Mouse (Mus musculus) heart, embryonic 12.5 days (tissue): ENCODE results near the gene Gm7247. TPM values are rescaled to one million over a fixed set of nuclear protein-coding genes. Genes with fewer than 3 reads are reported as not detected.
"Not testable (repeated sequence)": the region's sequence is repeated elsewhere in the genome, so short reads cannot be mapped to it uniquely, and the experiment has no call there.

ENCODE experiments used
- ATAC-seq: fragments of 200-750 bp; cut with Nextera tagmentation; 2 replicates; pipeline ENCODE4 v1.8.0; 2017; ENCODE audit warnings: moderate TSS enrichment, moderate library complexity; ENCODE audit not compliant: insufficient number of reproducible peaks, low FRiP score
- H3K27ac ChIP-seq: fragments of 300-500 bp; sonication (generic); 2 replicates; pipeline ENCODE4 v1.5.1; 2016; ENCODE audit warnings: mild to moderate bottlenecking, moderate library complexity; ENCODE audit not compliant: poor library complexity, severe bottlenecking
- H3K27me3 ChIP-seq: fragments of 300-500 bp; sonication (generic); replicated peaks from 2 replicates; pipeline ENCODE4 v1.6.1; 2016; ENCODE audit warnings: mild to moderate bottlenecking, moderate library complexity
- H3K36me3 ChIP-seq: fragments of 300-500 bp; sonication (generic); 2 replicates; pipeline ENCODE4 v1.6.1; 2016; ENCODE audit warnings: mild to moderate bottlenecking, moderate library complexity
- H3K4me1 ChIP-seq: fragments of 300-500 bp; sonication (generic); replicated peaks from 2 replicates; pipeline ENCODE4 v1.6.1; 2016; ENCODE audit warnings: mild to moderate bottlenecking
- H3K4me2 ChIP-seq: fragments of 300-500 bp; sonication (generic); 2 replicates; pipeline ENCODE4 v1.6.1; 2016; ENCODE audit warnings: mild to moderate bottlenecking, moderate library complexity
- H3K4me3 ChIP-seq: fragments of 300-500 bp; sonication (generic); 2 replicates; pipeline ENCODE4 v1.5.1; 2016; ENCODE audit warnings: mild to moderate bottlenecking
- H3K9ac ChIP-seq: fragments of 300-500 bp; sonication (generic); 2 replicates; pipeline ENCODE4 v1.6.1; 2016; ENCODE audit warnings: mild to moderate bottlenecking, moderate library complexity
- H3K9me3 ChIP-seq: fragments of 300-500 bp; sonication (generic); replicated peaks from 2 replicates; pipeline ENCODE4 v1.6.1; 2016; ENCODE audit warnings: mild to moderate bottlenecking, moderate library complexity
- WGBS: fragments of 180-500 bp; shearing (Covaris S2); methylation state at CpG from one replicate; pipeline ENCODE4 v1.1.7; 2016; 5-methylcytosine and 5-hydroxymethylcytosine counted together
- polyA plus RNA-seq: library from polyadenylated mRNA; unstranded; fragments of >200 nt; fragmentation: Nextera tagmentation; extraction: Ambion mirVana; gene quantifications from 2 replicates; pipeline ENCODE4 v1.2.1, GENCODE M21; 2016

The Gm7247 gene
- polyA plus RNA-seq, 1 experiment from 2014 or later, result not detected

GRCm38 (mm10) chr14:51430138-51430537 is 68.6 kb downstream of the Gm7247 start:
- not testable (repeated sequence) for H3K4me3 ChIP-seq, H3K27me3 ChIP-seq, H3K4me2 ChIP-seq, H3K4me1 ChIP-seq, H3K27ac ChIP-seq, ATAC-seq, H3K36me3 ChIP-seq, H3K9ac ChIP-seq
- peaks cover 11% of the 10 kb centered on the region for H3K9me3 ChIP-seq

GRCm38 (mm10) chr14:51434546-51434945 is 73.0 kb downstream of the Gm7247 start:
- peaks cover 27% of the 10 kb centered on the region for H3K9me3 ChIP-seq
- peak; percentile 48 for ATAC-seq
- WGBS, result 88% methylated on average over 16 of the region's 16 CpGs

GRCm38 (mm10) chr14:51435020-51435419 is 73.5 kb downstream of the Gm7247 start:
- Histone ChIP-seq H3K27ac (no peak overlapping the region), H3K27me3 (no peaks in the 10 kb centered on the region), H3K4me3 (no peak overlapping the region), H3K9ac (no peak overlapping the region), H3K4me2 (no peak overlapping the region), H3K4me1 (no peaks in the 10 kb centered on the region), H3K36me3 (no peaks in the 10 kb centered on the region), H3K9me3 (peaks cover 27% of the 10 kb centered on the region)
- WGBS, result 93% methylated on average over 26 of the region's 26 CpGs
- peak; percentile 15; the same call in 1 of the 2 replicates for ATAC-seq

More at GRCm38 (mm10) chr14:51434546-51434945, 73.0 kb downstream of the Gm7247 start:
- no peak overlapping the region for H3K4me3 ChIP-seq
- no peaks in the 10 kb centered on the region for H3K36me3 ChIP-seq
- H3K27me3 ChIP-seq, result no peaks in the 10 kb centered on the region
- no peak overlapping the region for H3K9ac ChIP-seq
- H3K27ac ChIP-seq, result no peak overlapping the region
- H3K4me2 ChIP-seq, result no peak overlapping the region
- H3K4me1 ChIP-seq, result no peaks in the 10 kb centered on the region

- no peaks in the 10 kb centered on the region for H3K4me1 ChIP-seq
- ATAC-seq, result no peak
- H3K36me3 ChIP-seq, result no peaks in the 10 kb centered on the region
- peaks cover 27% of the 10 kb centered on the region for H3K9me3 ChIP-seq
- no peak overlapping the region for H3K4me2 ChIP-seq
- H3K27ac ChIP-seq, result no peak overlapping the region
- 84% methylated on average over 4 of the region's 4 CpGs for WGBS
- H3K27me3 ChIP-seq, result no peaks in the 10 kb centered on the region
- no peak overlapping the region for H3K9ac ChIP-seq
- H3K4me3 ChIP-seq, result no peak overlapping the region
Measured at GRCm38 (mm10) chr14:51438955-51439354, 77.4 kb downstream of the Gm7247 start.

- H3K36me3 ChIP-seq, H3K4me1 ChIP-seq, H3K4me3 ChIP-seq, ATAC-seq, H3K4me2 ChIP-seq, H3K27ac ChIP-seq, H3K9me3 ChIP-seq, H3K27me3 ChIP-seq, H3K9ac ChIP-seq: not testable (repeated sequence)
- WGBS, result 71% methylated on average over 2 of the region's 2 CpGs
Measured at GRCm38 (mm10) chr14:51451557-51451956, 90.0 kb downstream of the Gm7247 start, which contains the start of gene Vmn2r89. Gene Vmn2r89, plus strand, starts transcription at chr14:51451857.

- H3K9ac ChIP-seq, H3K27me3 ChIP-seq, H3K4me1 ChIP-seq, H3K27ac ChIP-seq, H3K36me3 ChIP-seq, H3K9me3 ChIP-seq, ATAC-seq, H3K4me2 ChIP-seq, H3K4me3 ChIP-seq: not testable (repeated sequence)
- WGBS, result 79% methylated on average over 10 of the region's 10 CpGs
Measured at GRCm38 (mm10) chr14:51480278-51480677, 118.7 kb downstream of the Gm7247 start.

- H3K4me2 ChIP-seq, H3K27me3 ChIP-seq, H3K4me1 ChIP-seq, H3K9me3 ChIP-seq, H3K36me3 ChIP-seq, H3K27ac ChIP-seq, H3K9ac ChIP-seq, ATAC-seq, H3K4me3 ChIP-seq: not testable (repeated sequence)
- WGBS, result 85% methylated on average over 12 of the region's 12 CpGs
Measured at GRCm38 (mm10) chr14:51481332-51482015, 119.9 kb downstream of the Gm7247 start.

GRCm38 (mm10) chr14:51482051-51482715 is 120.6 kb downstream of the Gm7247 start:
- Histone ChIP-seq H3K27me3 (no peaks in the 10 kb centered on the region), H3K4me2 (no peak overlapping the region), H3K4me1 (no peaks in the 10 kb centered on the region), H3K36me3 (no peaks in the 10 kb centered on the region), H3K4me3 (no peak overlapping the region), H3K9ac (no peak overlapping the region), H3K27ac (no peak overlapping the region), H3K9me3 (0 out of 2 replicates have a peak, but pooled peaks cover 2% of the 10 kb centered on the region)
- ATAC-seq, result no peak
- WGBS, result 66% methylated on average over 5 of the region's 5 CpGs

- H3K4me2 ChIP-seq, H3K9ac ChIP-seq, H3K27me3 ChIP-seq, H3K4me3 ChIP-seq, H3K4me1 ChIP-seq, H3K9me3 ChIP-seq, H3K27ac ChIP-seq, ATAC-seq, H3K36me3 ChIP-seq: not testable (repeated sequence)
- 67% methylated on average over 10 of the region's 10 CpGs for WGBS
Measured at GRCm38 (mm10) chr14:51482971-51483381, 121.4 kb downstream of the Gm7247 start.

GRCm38 (mm10) chr14:51483671-51484070 is 122.1 kb downstream of the Gm7247 start:
- Histone ChIP-seq H3K27ac (no peak overlapping the region), H3K9me3 (0 out of 2 replicates have a peak, but pooled peaks cover 2% of the 10 kb centered on the region), H3K27me3 (no peaks in the 10 kb centered on the region), H3K36me3 (no peaks in the 10 kb centered on the region), H3K4me3 (no peak overlapping the region), H3K4me1 (no peaks in the 10 kb centered on the region), H3K4me2 (no peak overlapping the region), H3K9ac (no peak overlapping the region)
- WGBS, result 81% methylated on average over 1 of the region's 1 CpGs
- ATAC-seq, result no peak

- no peaks in the 10 kb centered on the region for H3K4me1 ChIP-seq
- no peak for ATAC-seq
- H3K27me3 ChIP-seq, result no peaks in the 10 kb centered on the region
- H3K9ac ChIP-seq, result no peak overlapping the region
- 73% methylated on average over 1 of the region's 1 CpGs for WGBS
- no peak overlapping the region for H3K4me3 ChIP-seq
- H3K4me2 ChIP-seq, result no peak overlapping the region
- 0 out of 2 replicates have a peak, but pooled peaks cover 2% of the 10 kb centered on the region for H3K9me3 ChIP-seq
- H3K36me3 ChIP-seq, result no peaks in the 10 kb centered on the region
- H3K27ac ChIP-seq, result no peak overlapping the region
Measured at GRCm38 (mm10) chr14:51486111-51486510, 124.6 kb downstream of the Gm7247 start.
